Mouse (Mus musculus) lung, adult 18-20 months (tissue): ENCODE measurements around the gene Ankrd13c.

ENCODE experiments used
- DNase-seq, 2 experiments: peaks; one replicate each; pipeline ENCODE4 v3.0.0; 2022; ENCODE audit warnings: mixed read lengths in 2 of 2

Gene Ankrd13c

GRCm38 (mm10) chr3:157956201-157956600, 9.2 kb downstream of the Ankrd13c start:
- no peak for DNase-seq

- no peak for DNase-seq
Measured at GRCm38 (mm10) chr3:157957320-157957719, 10.3 kb downstream of the Ankrd13c start.

- DNase-seq, result no peak
Measured at GRCm38 (mm10) chr3:157971151-157971550, 24.1 kb downstream of the Ankrd13c start.

GRCm38 (mm10) chr3:157973236-157973635, 26.2 kb downstream of the Ankrd13c start:
- DNase-seq, result no peak

- no peak for DNase-seq
Measured at GRCm38 (mm10) chr3:157979619-157980018, 32.6 kb downstream of the Ankrd13c start.

- no peak for DNase-seq
Measured at GRCm38 (mm10) chr3:157993322-157993721, 46.3 kb downstream of the Ankrd13c start.

GRCm38 (mm10) chr3:157995726-157996125, 48.7 kb downstream of the Ankrd13c start:
- no peak for DNase-seq

GRCm38 (mm10) chr3:157998742-157999369, 51.8 kb downstream of the Ankrd13c start:
- DNase-seq, result no peak

GRCm38 (mm10) chr3:158008647-158009046, 61.6 kb downstream of the Ankrd13c start:
- DNase-seq, result no peak

GRCm38 (mm10) chr3:158009762-158010320, 62.8 kb downstream of the Ankrd13c start:
- no peak for DNase-seq

- DNase-seq, result peak; percentile 83 to 89
Measured at GRCm38 (mm10) chr3:158031371-158031925, 84.4 kb downstream of the Ankrd13c start.

GRCm38 (mm10) chr3:158032106-158032505, 85.1 kb downstream of the Ankrd13c start:
- no peak for DNase-seq

GRCm38 (mm10) chr3:158035866-158036265, 88.8 kb downstream of the Ankrd13c start:
- no peak for DNase-seq

- peak; percentile 94 to 96 for DNase-seq
Measured at GRCm38 (mm10) chr3:158036329-158036988, 89.4 kb downstream of the Ankrd13c start, which contains the start of the genes Srsf11 and Lrrc40. Gene Srsf11 (minus strand): TSS chr3:158036639. Gene Lrrc40 (plus strand): TSS chr3:158036662.

GRCm38 (mm10) chr3:158038106-158038505, 91.1 kb downstream of the Ankrd13c start:
- DNase-seq, result no peak

- DNase-seq, result no peak
Measured at GRCm38 (mm10) chr3:158040755-158041154, 93.7 kb downstream of the Ankrd13c start.

- no peak for DNase-seq
Measured at GRCm38 (mm10) chr3:158049508-158049907, 102.5 kb downstream of the Ankrd13c start.
